8 mouse cellular contexts compared by ENCODE assay signal in genomic region chr4:152088556-152089120, GRCm38 (mm10). TPM values are rescaled to one million over a fixed set of nuclear protein-coding genes. Genes with fewer than 3 reads are reported as not detected.
DNase-seq lines count a peak whose midpoint lies in the region; ATAC-seq lines count a peak whose summit lies in the region.

No protein-coding gene starts in this region.

- no peak overlapping the region for H3K4me2 ChIP-seq in forebrain, embryonic 11.5 days (ENCODE audit: low read depth, low read length, severe bottlenecking)
- H3K4me2 ChIP-seq in liver, embryonic 15.5 days, result peak overlapping the region; percentile 98

- H3K4me1 ChIP-seq in forebrain, embryonic 10.5 days, result peaks cover 38% of the 10 kb centered on the region
- H3K4me1 ChIP-seq in forebrain, embryonic 11.5 days (replicated peaks; ENCODE audit: control insufficient read depth, insufficient read depth, low read length), result peaks cover 3% of the 10 kb centered on the region
- H3K4me1 ChIP-seq in embryonic facial prominence, embryonic 10.5 days, result peaks cover 47% of the 10 kb centered on the region
- H3K4me1 ChIP-seq in liver, embryonic 15.5 days (replicated peaks), result peaks cover 75% of the 10 kb centered on the region

- ATAC-seq in forebrain, embryonic 11.5 days (replicated peaks; ENCODE audit: low FRiP score), result no peak
- no peak for ATAC-seq in liver, embryonic 15.5 days (ENCODE audit: insufficient read depth)

- no peaks in the 10 kb centered on the region for H3K36me3 ChIP-seq in forebrain, embryonic 10.5 days (replicated peaks)
- no peaks in the 10 kb centered on the region for H3K36me3 ChIP-seq in forebrain, embryonic 11.5 days (ENCODE audit: control insufficient read depth, insufficient read depth, low read length)
- H3K36me3 ChIP-seq in embryonic facial prominence, embryonic 10.5 days (replicated peaks), result no peaks in the 10 kb centered on the region; the same call in 1 of the 2 replicates
- H3K36me3 ChIP-seq in liver, embryonic 15.5 days (replicated peaks), result no peaks in the 10 kb centered on the region

- peaks cover 43% of the 10 kb centered on the region for H3K27me3 ChIP-seq in forebrain, embryonic 10.5 days (ENCODE audit: poor library complexity, severe bottlenecking)
- peaks cover 2% of the 10 kb centered on the region; the same call in 1 of the 2 replicates for H3K27me3 ChIP-seq in forebrain, embryonic 11.5 days (ENCODE audit: control insufficient read depth, insufficient read depth, low read length)
- H3K27me3 ChIP-seq in embryonic facial prominence, embryonic 10.5 days (replicated peaks; ENCODE audit: low read depth, poor library complexity, severe bottlenecking), result peaks cover 34% of the 10 kb centered on the region
- peaks cover 27% of the 10 kb centered on the region for H3K27me3 ChIP-seq in liver, embryonic 15.5 days

- no peaks in the 10 kb centered on the region for H3K9me3 ChIP-seq in forebrain, embryonic 10.5 days
- no peaks in the 10 kb centered on the region for H3K9me3 ChIP-seq in forebrain, embryonic 11.5 days (ENCODE audit: control insufficient read depth, low read length)
- no peaks in the 10 kb centered on the region for H3K9me3 ChIP-seq in embryonic facial prominence, embryonic 10.5 days
- H3K9me3 ChIP-seq in liver, embryonic 15.5 days (replicated peaks), result no peaks in the 10 kb centered on the region

- H3K9ac ChIP-seq in forebrain, embryonic 11.5 days (ENCODE audit: low read length), result no peak overlapping the region
- H3K9ac ChIP-seq in liver, embryonic 15.5 days, result peak overlapping the region; percentile 90; the same call in 1 of the 2 replicates

- no peak for DNase-seq in forebrain, embryonic 10.5 days (ENCODE audit: extremely low spot score, low spot score)
- no peak for DNase-seq in forebrain, embryonic 11.5 days (ENCODE audit: low spot score)
- DNase-seq in embryonic facial prominence, embryonic 10.5 days (ENCODE audit: low spot score), result no peak
- peak; percentile 88 for DNase-seq in layer of hippocampus, adult 11-12 months (ENCODE audit: low spot score)
- DNase-seq in embryo, embryonic 9.5 days (ENCODE audit: extremely low spot score), result no peak
- no peak for DNase-seq in urinary bladder, postnatal 36 days (ENCODE audit: low spot score in 2 of 2)
- no peak for DNase-seq in lung, postnatal 4 days

- H3K4me3 ChIP-seq in forebrain, embryonic 10.5 days, result peak overlapping the region; percentile 86; the same call in 1 of the 2 replicates
- H3K4me3 ChIP-seq in forebrain, embryonic 11.5 days (ENCODE audit: low read depth, low read length), result no peak overlapping the region
- H3K4me3 ChIP-seq in embryonic facial prominence, embryonic 10.5 days, result peak overlapping the region; percentile 91; the same call in 1 of the 2 replicates
- H3K4me3 ChIP-seq in liver, embryonic 15.5 days (replicated peaks), result peak overlapping the region; percentile 85; the same call in 1 of the 2 replicates

- no peak overlapping the region for H3K27ac ChIP-seq in forebrain, embryonic 10.5 days
- no peak overlapping the region for H3K27ac ChIP-seq in forebrain, embryonic 11.5 days (ENCODE audit: low read depth, low read length)
- no peak overlapping the region for H3K27ac ChIP-seq in embryonic facial prominence, embryonic 10.5 days (replicated peaks)
- H3K27ac ChIP-seq in liver, embryonic 15.5 days (replicated peaks), result no peak overlapping the region

- 51% methylated on average over 8 of the region's 8 CpGs for WGBS in forebrain, embryonic 10.5 days
- 48% methylated on average over 8 of the region's 8 CpGs for WGBS in forebrain, embryonic 11.5 days
- 50% methylated on average over 8 of the region's 8 CpGs for WGBS in embryonic facial prominence, embryonic 10.5 days
- 50% methylated on average over 8 of the region's 8 CpGs for WGBS in liver, embryonic 15.5 days (ENCODE audit: insufficient replicate concordance)

RNA-seq across cellular contexts. Expression of gene Plekhg5, which starts 16.3 kb away (rescaled TPM):
- 9.6 and 9.8 TPM in 2 replicates for polyA plus RNA-seq in forebrain, embryonic 10.5 days (2016; fragmentation: Nextera tagmentation; extraction: Ambion mirVana)
- 8.0 and 8.2 TPM in 2 replicates for polyA plus RNA-seq in forebrain, embryonic 11.5 days (2014; fragmentation: Nextera tagmentation; extraction: Ambion mirVana)
- polyA plus RNA-seq in embryonic facial prominence, embryonic 10.5 days (2016; fragmentation: Nextera tagmentation; extraction: Ambion mirVana), result 11.7 and 13.2 TPM in 2 replicates
- polyA plus RNA-seq in liver, embryonic 15.5 days (2015; fragmentation: Nextera tagmentation; extraction: Ambion mirVana), result 5.1 and 5.9 TPM in 2 replicates

RNA-seq across cellular contexts. Expression of gene Tnfrsf25, which starts 27.1 kb away (rescaled TPM):
- 0.72 and 0.96 TPM in 2 replicates for polyA plus RNA-seq in forebrain, embryonic 10.5 days (2016; fragmentation: Nextera tagmentation; extraction: Ambion mirVana)
- 0.49 TPM in 1 of 2 replicates, not detected in the other for polyA plus RNA-seq in forebrain, embryonic 11.5 days (2014; fragmentation: Nextera tagmentation; extraction: Ambion mirVana)
- 1.0 and 1.3 TPM in 2 replicates for polyA plus RNA-seq in embryonic facial prominence, embryonic 10.5 days (2016; fragmentation: Nextera tagmentation; extraction: Ambion mirVana)
- polyA plus RNA-seq in liver, embryonic 15.5 days (2015; fragmentation: Nextera tagmentation; extraction: Ambion mirVana), result 0.37 and 0.50 TPM in 2 replicates

RNA-seq across cellular contexts. Expression of gene Nol9, which starts 49.5 kb away (rescaled TPM):
- 42.0 and 43.0 TPM in 2 replicates for polyA plus RNA-seq in forebrain, embryonic 10.5 days (2016; fragmentation: Nextera tagmentation; extraction: Ambion mirVana)
- 41.0 and 41.9 TPM in 2 replicates for polyA plus RNA-seq in forebrain, embryonic 11.5 days (2014; fragmentation: Nextera tagmentation; extraction: Ambion mirVana)
- polyA plus RNA-seq in embryonic facial prominence, embryonic 10.5 days (2016; fragmentation: Nextera tagmentation; extraction: Ambion mirVana), result 43.7 and 44.2 TPM in 2 replicates
- polyA plus RNA-seq in liver, embryonic 15.5 days (2015; fragmentation: Nextera tagmentation; extraction: Ambion mirVana), result 13.7 and 14.6 TPM in 2 replicates

RNA-seq across cellular contexts. Expression of gene Tas1r1, which starts 50.3 kb away (rescaled TPM):
- 0.48 and 0.79 TPM in 2 replicates for polyA plus RNA-seq in forebrain, embryonic 10.5 days (2016; fragmentation: Nextera tagmentation; extraction: Ambion mirVana)
- polyA plus RNA-seq in forebrain, embryonic 11.5 days (2014; fragmentation: Nextera tagmentation; extraction: Ambion mirVana), result 0.24 and 0.67 TPM in 2 replicates
- polyA plus RNA-seq in embryonic facial prominence, embryonic 10.5 days (2016; fragmentation: Nextera tagmentation; extraction: Ambion mirVana), result 0.50 and 0.68 TPM in 2 replicates
- 0.07 and 0.13 TPM in 2 replicates for polyA plus RNA-seq in liver, embryonic 15.5 days (2015; fragmentation: Nextera tagmentation; extraction: Ambion mirVana)
